Mouse (Mus musculus) thymus, adult 2 months (tissue): ENCODE data around the gene Thbs4.

Source experiments
- CTCF ChIP-seq: fragments of 200-500 bp; IDR thresholded peaks from 2 replicates; pipeline ENCODE4 v1.5.1; 2012; ENCODE audit warnings: mild to moderate bottlenecking, control low read depth, low read length, moderate library complexity, borderline replicate concordance; ENCODE audit not compliant: control insufficient read depth, poor library complexity, insufficient read depth; ENCODE audit errors: extremely low read depth
- POLR2A ChIP-seq: fragments of 200-500 bp; IDR thresholded peaks from 2 replicates; pipeline ENCODE4 v1.6.1; 2012; ENCODE audit warnings: mild to moderate bottlenecking, low read length, control low read depth, moderate library complexity; ENCODE audit not compliant: control insufficient read depth, poor library complexity, insufficient read depth; ENCODE audit errors: extremely low read depth

DNA sequence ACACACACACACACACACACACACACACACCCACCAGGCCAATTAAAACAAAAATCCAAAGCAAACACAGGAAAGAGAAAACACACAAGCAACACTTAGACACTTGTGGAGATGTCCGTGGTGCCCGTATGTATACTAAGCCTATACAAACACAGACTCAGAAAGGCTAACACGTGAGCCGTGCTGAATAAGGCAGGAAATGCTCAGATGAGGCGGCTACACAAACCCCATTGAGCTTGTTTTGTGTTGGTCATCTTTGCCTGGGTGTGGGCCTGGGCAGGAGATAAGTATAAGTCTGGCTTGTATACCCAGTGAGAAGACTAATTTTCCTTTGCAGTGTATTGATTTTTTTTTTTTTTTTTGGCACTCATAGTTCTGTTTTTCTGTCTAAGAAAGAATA is 92.6 kb downstream of the Thbs4 start:
- TF ChIP-seq CTCF (no peak), POLR2A (no peak)
